Mouse (Mus musculus): ENCODE results near the gene Spry1. TPM values are rescaled to one million over a fixed set of nuclear protein-coding genes. Genes with fewer than 3 reads are reported as not detected.
A peak's percentile ranks its signal among the peaks of the same experiment; 100 is the strongest.

Spry1 gene
- polyA plus RNA-seq, 1 experiment from 2014 or later = 13.5 TPM

DNA sequence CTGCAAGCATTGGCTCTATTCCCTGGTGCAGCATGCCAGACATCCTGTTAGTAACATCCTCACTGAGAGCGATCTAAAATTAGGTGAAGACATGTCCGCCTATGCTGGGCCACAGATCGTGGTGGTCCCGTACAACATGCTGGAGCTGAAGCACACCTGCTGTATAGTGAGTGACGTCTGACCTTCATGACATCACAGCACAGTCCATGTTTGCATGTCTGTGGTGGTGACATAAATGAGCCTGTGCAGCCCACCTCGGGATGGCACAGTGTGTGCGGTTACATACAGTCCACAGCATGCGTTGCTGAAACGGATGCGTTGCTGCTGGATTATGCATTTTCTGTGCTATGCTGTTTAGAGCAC, 33.9 kb upstream of the Spry1 start:
- no peaks in the 10 kb centered on the region for H3K36me3 ChIP-seq (ENCODE audit: control insufficient read depth, insufficient read depth, low read length)
- no peak overlapping the region for H3K4me2 ChIP-seq (ENCODE audit: low read depth, low read length)
- peak; percentile 72 for ATAC-seq (ENCODE audit: insufficient read depth, low FRiP score)
- H3K4me3 ChIP-seq (replicated peaks; ENCODE audit: low read length) = no peak overlapping the region
- no peak overlapping the region for H3K27ac ChIP-seq (ENCODE audit: low read length)
- no peaks in the 10 kb centered on the region for H3K27me3 ChIP-seq (ENCODE audit: control insufficient read depth, insufficient read depth, low read length)
- H3K4me1 ChIP-seq (ENCODE audit: control insufficient read depth, insufficient read depth, low read length) = 0 out of 2 replicates have a peak, but pooled peaks cover 7% of the 10 kb centered on the region
- H3K9ac ChIP-seq (ENCODE audit: low read length) = no peak overlapping the region
- no peaks in the 10 kb centered on the region; the same call in 1 of the 2 replicates for H3K9me3 ChIP-seq (replicated peaks; ENCODE audit: control insufficient read depth, low read length)
- WGBS = 75% methylated on average over 10 of the region's 10 CpGs

DNA sequence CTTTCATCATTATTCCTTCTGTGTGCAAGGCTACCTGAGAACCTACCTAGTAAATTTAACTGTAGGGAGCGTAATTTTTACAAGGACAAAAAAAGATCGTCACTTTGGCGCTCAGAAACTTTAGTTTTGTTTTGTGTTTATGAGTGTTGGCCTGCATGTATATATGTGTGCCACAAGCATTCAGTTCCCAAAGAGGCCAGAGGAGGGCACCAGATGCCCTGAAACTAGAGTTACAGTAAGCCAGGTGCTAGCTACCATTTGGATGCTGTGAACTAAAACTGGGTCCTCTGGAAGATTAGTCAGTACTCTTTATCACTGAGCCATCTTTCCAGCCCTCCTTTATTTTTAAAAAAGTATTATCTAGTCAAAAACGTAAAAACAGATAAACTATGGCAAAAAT, 30.8 kb upstream of the Spry1 start:
- Histone ChIP-seq H3K27ac (ENCODE audit: low read length) (no peak overlapping the region), H3K9ac (ENCODE audit: low read length) (no peak overlapping the region), H3K27me3 (ENCODE audit: control insufficient read depth, insufficient read depth, low read length) (no peaks in the 10 kb centered on the region), H3K9me3 (replicated peaks; ENCODE audit: control insufficient read depth, low read length) (no peaks in the 10 kb centered on the region; the same call in 1 of the 2 replicates), H3K4me3 (replicated peaks; ENCODE audit: low read length) (no peak overlapping the region), H3K4me2 (ENCODE audit: low read depth, low read length) (no peak overlapping the region), H3K36me3 (ENCODE audit: control insufficient read depth, insufficient read depth, low read length) (no peaks in the 10 kb centered on the region), H3K4me1 (ENCODE audit: control insufficient read depth, insufficient read depth, low read length) (0 out of 2 replicates have a peak, but pooled peaks cover 7% of the 10 kb centered on the region)
- no peak for ATAC-seq (ENCODE audit: insufficient read depth, low FRiP score)
- WGBS = 89% methylated on average over 4 of the region's 4 CpGs

DNA sequence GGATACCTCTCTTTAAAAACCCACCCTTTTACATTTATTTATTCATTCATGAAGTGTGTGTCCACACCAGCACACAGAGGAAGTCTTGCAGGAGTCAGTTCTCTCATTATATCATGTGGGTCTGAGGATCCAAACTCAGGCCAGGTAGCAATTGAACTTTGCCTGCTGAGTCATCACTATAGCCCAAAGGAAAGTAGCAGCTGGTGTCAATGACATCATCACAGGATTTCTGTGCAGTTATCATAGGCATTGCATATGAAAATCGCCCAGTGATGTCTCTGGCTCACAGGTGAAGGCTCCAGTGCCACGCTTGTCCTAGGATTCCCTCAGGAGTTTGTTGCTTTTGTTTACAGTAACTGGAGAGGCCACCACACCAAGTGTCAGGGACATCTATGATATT, 29.1 kb upstream of the Spry1 start:
- no peaks in the 10 kb centered on the region for H3K4me1 ChIP-seq (ENCODE audit: control insufficient read depth, insufficient read depth, low read length)
- H3K4me3 ChIP-seq (replicated peaks; ENCODE audit: low read length) = no peak overlapping the region
- WGBS = 92% methylated on average over 2 of the region's 2 CpGs
- no peaks in the 10 kb centered on the region for H3K36me3 ChIP-seq (ENCODE audit: control insufficient read depth, insufficient read depth, low read length)
- no peaks in the 10 kb centered on the region; the same call in 1 of the 2 replicates for H3K9me3 ChIP-seq (replicated peaks; ENCODE audit: control insufficient read depth, low read length)
- no peaks in the 10 kb centered on the region for H3K27me3 ChIP-seq (ENCODE audit: control insufficient read depth, insufficient read depth, low read length)
- H3K4me2 ChIP-seq (ENCODE audit: low read depth, low read length) = no peak overlapping the region
- no peak for ATAC-seq (ENCODE audit: insufficient read depth, low FRiP score)
- no peak overlapping the region for H3K9ac ChIP-seq (ENCODE audit: low read length)
- H3K27ac ChIP-seq (ENCODE audit: low read length) = no peak overlapping the region

DNA sequence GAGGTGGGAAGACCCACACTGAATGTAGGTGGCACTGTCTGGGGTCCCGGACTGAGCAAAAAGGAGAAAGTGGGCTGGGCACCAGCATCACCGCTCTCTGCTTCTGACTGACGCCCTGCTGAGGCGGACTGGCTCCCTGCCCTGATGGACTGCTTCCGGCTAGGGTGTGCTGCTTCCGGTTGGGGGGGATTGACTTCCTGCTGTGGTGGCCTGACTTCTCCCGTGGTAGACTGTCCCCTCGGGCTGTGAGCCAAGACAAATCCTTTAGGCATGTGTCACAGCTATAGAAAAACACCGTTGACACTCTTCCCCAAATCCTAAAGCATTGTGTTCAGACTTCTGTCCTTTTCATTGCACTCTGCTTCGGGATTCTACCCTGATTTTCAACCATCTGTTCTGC, 26.0 kb upstream of the Spry1 start:
- ATAC-seq (ENCODE audit: insufficient read depth, low FRiP score) = peak; percentile 62; the same call in 1 of the 2 replicates
- no peaks in the 10 kb centered on the region for H3K27me3 ChIP-seq (ENCODE audit: control insufficient read depth, insufficient read depth, low read length)
- no peaks in the 10 kb centered on the region for H3K36me3 ChIP-seq (ENCODE audit: control insufficient read depth, insufficient read depth, low read length)
- H3K9ac ChIP-seq (ENCODE audit: low read length) = no peak overlapping the region
- H3K27ac ChIP-seq (ENCODE audit: low read length) = no peak overlapping the region
- H3K4me1 ChIP-seq (ENCODE audit: control insufficient read depth, insufficient read depth, low read length) = no peaks in the 10 kb centered on the region
- H3K9me3 ChIP-seq (replicated peaks; ENCODE audit: control insufficient read depth, low read length) = no peaks in the 10 kb centered on the region
- no peak overlapping the region for H3K4me3 ChIP-seq (replicated peaks; ENCODE audit: low read length)
- no peak overlapping the region for H3K4me2 ChIP-seq (ENCODE audit: low read depth, low read length)
- 62% methylated on average over 10 of the region's 10 CpGs for WGBS

DNA sequence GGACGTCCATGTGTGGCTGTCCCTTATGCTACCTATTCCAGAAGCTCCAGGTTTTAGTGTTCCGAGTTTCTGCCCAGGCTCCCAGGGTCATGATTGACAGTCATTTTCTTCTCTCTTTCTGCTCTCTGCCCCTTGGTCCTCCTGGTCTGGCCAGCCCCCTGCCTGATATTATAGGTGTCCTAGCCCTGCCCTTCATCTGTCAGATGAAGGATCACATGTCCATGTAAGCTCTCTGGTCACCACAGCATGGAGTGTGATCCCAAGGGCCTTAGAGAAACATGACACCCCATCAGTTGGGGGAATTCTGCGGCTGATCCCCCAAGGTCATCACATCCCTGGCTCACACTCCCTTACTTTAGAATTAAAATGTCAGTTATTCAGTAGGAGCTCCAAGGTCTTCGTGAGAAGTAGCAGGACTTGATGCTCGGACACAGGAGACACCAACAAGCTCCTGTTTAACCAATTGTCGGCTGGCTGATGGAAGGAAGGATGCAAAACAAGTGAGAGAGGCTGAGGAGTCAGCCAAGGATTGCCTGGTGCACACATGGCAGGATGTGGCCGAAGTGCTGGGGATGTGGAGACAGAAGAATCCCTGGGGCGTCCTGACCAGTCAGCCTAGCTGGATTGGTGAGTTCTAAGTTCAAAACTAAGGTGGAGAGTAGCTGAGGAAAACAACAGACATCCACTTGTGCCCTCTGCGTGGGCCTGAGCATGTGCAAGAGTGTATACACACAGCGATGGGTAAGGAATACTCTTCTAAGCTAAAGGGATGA, 24.7 kb upstream of the Spry1 start:
- Histone ChIP-seq H3K4me3 (replicated peaks; ENCODE audit: low read length) (no peak overlapping the region), H3K4me2 (ENCODE audit: low read depth, low read length) (no peak overlapping the region), H3K9ac (ENCODE audit: low read length) (no peak overlapping the region), H3K27me3 (ENCODE audit: control insufficient read depth, insufficient read depth, low read length) (no peaks in the 10 kb centered on the region), H3K9me3 (replicated peaks; ENCODE audit: control insufficient read depth, low read length) (no peaks in the 10 kb centered on the region), H3K36me3 (ENCODE audit: control insufficient read depth, insufficient read depth, low read length) (no peaks in the 10 kb centered on the region), H3K4me1 (ENCODE audit: control insufficient read depth, insufficient read depth, low read length) (no peaks in the 10 kb centered on the region), H3K27ac (ENCODE audit: low read length) (no peak overlapping the region)
- no peak for ATAC-seq (ENCODE audit: insufficient read depth, low FRiP score)
- 85% methylated on average over 10 of the region's 10 CpGs for WGBS

DNA sequence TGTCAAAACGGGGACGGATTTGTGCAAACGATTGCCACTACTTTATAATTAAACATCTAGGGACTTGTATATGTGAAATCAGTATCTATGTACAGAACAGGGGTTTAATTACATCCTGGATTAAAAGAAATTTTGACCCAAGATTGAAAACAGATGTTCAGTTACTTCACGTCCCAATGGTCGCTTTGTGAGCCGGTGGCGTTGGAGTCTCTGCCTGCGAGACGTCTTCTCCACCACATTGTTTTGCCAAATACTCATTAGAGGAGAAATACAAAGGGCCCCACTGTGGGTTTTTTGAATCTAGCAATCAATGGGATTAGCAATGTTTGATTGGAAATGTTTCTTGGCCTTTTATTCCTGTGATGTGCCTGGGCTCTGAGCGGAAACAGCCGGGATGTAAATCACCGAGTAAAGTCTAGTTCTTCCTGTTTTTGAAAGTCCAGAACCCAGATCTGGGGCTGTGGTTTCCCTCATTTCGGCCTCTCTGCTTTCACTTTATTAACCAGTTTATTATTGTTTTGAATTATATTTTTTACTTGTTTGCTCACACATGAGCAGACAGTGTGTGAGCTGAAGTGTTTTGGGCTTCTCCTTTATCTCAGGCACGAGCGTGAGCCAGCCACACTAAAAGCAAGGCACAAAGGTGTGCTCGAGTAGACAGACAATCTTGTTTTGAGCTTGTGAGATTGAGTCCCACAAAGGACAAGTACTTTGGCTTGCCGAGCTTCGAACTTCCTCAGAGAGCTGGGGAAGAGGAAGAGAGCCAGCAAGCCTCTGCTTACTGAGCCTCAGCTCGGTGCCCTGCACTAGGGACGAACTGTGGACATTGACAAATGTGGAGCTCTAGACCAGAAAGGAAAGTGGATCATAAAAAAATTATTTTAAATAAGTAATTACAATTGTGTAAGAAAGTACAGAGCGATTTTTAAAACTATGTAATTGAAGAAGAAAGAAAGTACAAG, 22.9 kb upstream of the Spry1 start:
- no peak for ATAC-seq (ENCODE audit: insufficient read depth, low FRiP score)
- Histone ChIP-seq H3K27ac (ENCODE audit: low read length) (no peak overlapping the region), H3K9ac (ENCODE audit: low read length) (no peak overlapping the region), H3K36me3 (ENCODE audit: control insufficient read depth, insufficient read depth, low read length) (no peaks in the 10 kb centered on the region), H3K9me3 (replicated peaks; ENCODE audit: control insufficient read depth, low read length) (no peaks in the 10 kb centered on the region), H3K27me3 (ENCODE audit: control insufficient read depth, insufficient read depth, low read length) (no peaks in the 10 kb centered on the region), H3K4me1 (ENCODE audit: control insufficient read depth, insufficient read depth, low read length) (no peaks in the 10 kb centered on the region), H3K4me2 (ENCODE audit: low read depth, low read length) (no peak overlapping the region), H3K4me3 (replicated peaks; ENCODE audit: low read length) (no peak overlapping the region)
- WGBS = 66% methylated on average over 21 of the region's 21 CpGs

DNA sequence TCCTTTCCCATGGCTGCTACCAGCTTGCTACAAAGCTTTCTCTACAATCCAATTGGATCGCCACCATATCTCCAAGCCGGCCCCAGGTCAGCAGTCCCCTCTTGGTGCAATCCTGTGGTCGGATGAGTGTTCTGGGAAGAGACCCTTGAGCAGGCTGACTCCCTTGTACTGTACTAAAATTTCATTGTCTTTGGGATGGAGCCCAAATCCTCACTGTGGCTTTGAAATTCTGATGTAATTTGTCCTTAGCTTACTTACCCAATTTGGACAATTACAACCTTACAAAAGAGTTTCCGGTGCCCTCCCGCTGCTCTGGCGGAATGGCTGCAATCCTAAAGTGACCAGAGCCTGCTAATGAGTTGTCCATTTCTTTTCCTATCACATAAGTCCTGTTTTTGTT, 7.5 kb upstream of the Spry1 start:
- H3K4me3 ChIP-seq (replicated peaks; ENCODE audit: low read length) = no peak overlapping the region
- no peaks in the 10 kb centered on the region for H3K36me3 ChIP-seq (ENCODE audit: control insufficient read depth, insufficient read depth, low read length)
- H3K4me2 ChIP-seq (ENCODE audit: low read depth, low read length) = no peak overlapping the region
- ATAC-seq (ENCODE audit: insufficient read depth, low FRiP score) = no peak
- no peaks in the 10 kb centered on the region for H3K27me3 ChIP-seq (ENCODE audit: control insufficient read depth, insufficient read depth, low read length)
- no peak overlapping the region for H3K9ac ChIP-seq (ENCODE audit: low read length)
- no peaks in the 10 kb centered on the region for H3K4me1 ChIP-seq (ENCODE audit: control insufficient read depth, insufficient read depth, low read length)
- H3K27ac ChIP-seq (ENCODE audit: low read length) = no peak overlapping the region
- 92% methylated on average over 6 of the region's 6 CpGs for WGBS
- no peaks in the 10 kb centered on the region for H3K9me3 ChIP-seq (replicated peaks; ENCODE audit: control insufficient read depth, low read length)

DNA sequence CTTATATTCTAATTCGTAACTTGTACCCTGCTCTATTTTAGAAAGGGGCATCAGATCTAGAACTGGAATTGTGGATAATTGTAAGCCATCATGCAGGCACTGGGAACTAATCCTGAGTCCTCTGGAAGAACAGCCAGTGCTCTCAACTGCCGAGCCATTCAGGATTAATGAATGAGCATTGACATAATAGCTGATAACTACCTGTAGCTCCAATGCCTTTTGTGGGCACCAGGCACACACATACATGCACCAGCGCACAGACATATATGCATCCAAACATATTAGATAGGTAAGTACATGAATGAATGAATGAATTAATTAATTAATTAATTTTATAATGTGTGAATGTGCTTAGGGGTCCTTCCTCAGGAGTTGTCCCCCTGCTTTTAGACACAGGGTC, 7.0 kb upstream of the Spry1 start:
- H3K4me2 ChIP-seq (ENCODE audit: low read depth, low read length) = no peak overlapping the region
- no peaks in the 10 kb centered on the region for H3K36me3 ChIP-seq (ENCODE audit: control insufficient read depth, insufficient read depth, low read length)
- 89% methylated on average over 3 of the region's 3 CpGs for WGBS
- no peaks in the 10 kb centered on the region for H3K4me1 ChIP-seq (ENCODE audit: control insufficient read depth, insufficient read depth, low read length)
- no peak overlapping the region for H3K4me3 ChIP-seq (replicated peaks; ENCODE audit: low read length)
- H3K27me3 ChIP-seq (ENCODE audit: control insufficient read depth, insufficient read depth, low read length) = no peaks in the 10 kb centered on the region
- no peak overlapping the region for H3K9ac ChIP-seq (ENCODE audit: low read length)
- no peak for ATAC-seq (ENCODE audit: insufficient read depth, low FRiP score)
- H3K27ac ChIP-seq (ENCODE audit: low read length) = no peak overlapping the region
- no peaks in the 10 kb centered on the region for H3K9me3 ChIP-seq (replicated peaks; ENCODE audit: control insufficient read depth, low read length)

DNA sequence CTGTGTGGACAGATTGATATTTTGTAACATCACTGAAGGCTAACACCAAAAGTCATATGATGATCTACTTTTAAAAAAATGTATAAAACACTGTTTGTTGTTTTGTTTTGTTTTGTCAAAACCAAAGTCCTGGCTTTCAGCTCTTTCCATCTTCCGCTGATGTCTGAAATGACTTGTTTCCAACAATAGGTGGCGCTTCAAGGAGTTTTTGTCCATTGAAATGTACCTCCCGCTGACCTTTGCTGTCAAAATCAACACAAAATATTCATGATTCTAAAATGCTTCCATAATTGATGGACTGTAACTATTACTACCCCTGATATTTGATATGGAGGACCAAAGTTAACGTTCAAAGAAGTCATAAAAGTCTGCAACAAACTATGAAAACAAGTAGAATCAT, 5.1 kb upstream of the Spry1 start:
- ATAC-seq (ENCODE audit: insufficient read depth, low FRiP score) = no peak
- H3K9ac ChIP-seq (ENCODE audit: low read length) = no peak overlapping the region
- no peaks in the 10 kb centered on the region for H3K27me3 ChIP-seq (ENCODE audit: control insufficient read depth, insufficient read depth, low read length)
- no peaks in the 10 kb centered on the region for H3K4me1 ChIP-seq (ENCODE audit: control insufficient read depth, insufficient read depth, low read length)
- WGBS = 41% methylated on average over 4 of the region's 4 CpGs
- H3K4me3 ChIP-seq (replicated peaks; ENCODE audit: low read length) = no peak overlapping the region
- no peak overlapping the region for H3K27ac ChIP-seq (ENCODE audit: low read length)
- no peaks in the 10 kb centered on the region for H3K9me3 ChIP-seq (replicated peaks; ENCODE audit: control insufficient read depth, low read length)
- H3K4me2 ChIP-seq (ENCODE audit: low read depth, low read length) = no peak overlapping the region
- H3K36me3 ChIP-seq (ENCODE audit: control insufficient read depth, insufficient read depth, low read length) = no peaks in the 10 kb centered on the region
